Mouse (Mus musculus) ES-E14 (cell line): Measurements from ENCODE around the gene 2700097O09Rik. TPM values are rescaled to one million over a fixed set of nuclear protein-coding genes. Genes with fewer than 3 reads are reported as not detected.

Experiments used
- DNase-seq: peaks from one replicate; pipeline ENCODE4 v3.0.0-alpha.2; 2013; ENCODE audit warnings: low read depth, low spot score
- H3K27ac ChIP-seq: 2 replicates; pipeline ENCODE4 v1.5.1; 2012; ENCODE audit warnings: low read depth, mild to moderate bottlenecking, low read length, moderate library complexity, mixed read lengths; ENCODE audit not compliant: poor library complexity, insufficient read depth, severe bottlenecking
- H3K36me3 ChIP-seq: 2 replicates; pipeline ENCODE4 v1.6.1; 2012; ENCODE audit warnings: mild to moderate bottlenecking, low read length, moderate library complexity, mixed read lengths; ENCODE audit not compliant: control insufficient read depth, poor library complexity, insufficient read depth, severe bottlenecking
- H3K4me1 ChIP-seq, 2 experiments: fragments of 150-350 bp in 1 of 2; sonication (generic) in 1 of 2; 2 replicates each; pipeline ENCODE4 v1.6.1; 2012; ENCODE audit warnings: low read length in 2 of 2, mild to moderate bottlenecking in 1 of 2, mixed read lengths in 1 of 2; ENCODE audit not compliant: control insufficient read depth in 2 of 2, insufficient read depth in 2 of 2, poor library complexity in 1 of 2
- H3K4me3 ChIP-seq, 2 experiments: fragments of 150-350 bp in 1 of 2; sonication (generic) in 1 of 2; 2 replicates each; pipeline ENCODE4 v1.5.1; 2012; ENCODE audit warnings: low read length in 2 of 2, low read depth in 1 of 2, mild to moderate bottlenecking in 1 of 2, mixed read lengths in 1 of 2; ENCODE audit not compliant: insufficient read depth in 1 of 2, poor library complexity in 1 of 2, severe bottlenecking in 1 of 2
- H3K9ac ChIP-seq: 2 replicates; pipeline ENCODE4 v1.6.1; 2012; ENCODE audit warnings: low read depth, mild to moderate bottlenecking, low read length, mixed read lengths; ENCODE audit not compliant: poor library complexity, insufficient read depth, severe bottlenecking
- H3K9me3 ChIP-seq: fragments of 150-350 bp; sonication (generic); 2 replicates; pipeline ENCODE4 v1.6.1; 2012; ENCODE audit warnings: low read depth, mild to moderate bottlenecking, low read length; ENCODE audit not compliant: control insufficient read depth, insufficient read depth
- CHD2 ChIP-seq: IDR thresholded peaks from 2 replicates; pipeline ENCODE4 v1.6.1; 2014; ENCODE audit warnings: mild to moderate bottlenecking, low read depth, low read length, inconsistent platforms
- HCFC1 ChIP-seq: IDR thresholded peaks from 2 replicates; pipeline ENCODE4 v1.6.1; 2012; ENCODE audit warnings: low read length, inconsistent platforms, borderline replicate concordance; ENCODE audit not compliant: insufficient read depth
- MAFK ChIP-seq: IDR thresholded peaks from 2 replicates; pipeline ENCODE4 v1.6.1; 2014; ENCODE audit warnings: mild to moderate bottlenecking, low read depth, low read length, inconsistent platforms; ENCODE audit not compliant: insufficient read depth
- ZC3H11A ChIP-seq: IDR thresholded peaks from 2 replicates; pipeline ENCODE4 v1.6.1; 2012; ENCODE audit warnings: low read depth, mild to moderate bottlenecking, inconsistent platforms, low read length, borderline replicate concordance
- ZNF384 ChIP-seq: IDR thresholded peaks from 2 replicates; pipeline ENCODE4 v1.6.1; 2012; ENCODE audit warnings: low read depth, low read length, inconsistent platforms
- in situ Hi-C, 2 experiments: fragments of 600-800 bp; cut with MboI; formaldehyde crosslinking; loops; one replicate each; pipeline ENCODE4 v1.15.1; 2025; ENCODE audit warnings: low sequenced_read_pairs in 2 of 2, inconsistent platforms in 1 of 2; ENCODE audit not compliant: unreplicated experiment in 2 of 2
- total RNA-seq: library from RNA; depleted of rRNA; stranded (reverse); fragments of 300-350 nt; gene quantifications from 2 replicates; pipeline ENCODE4 v1.2.3, GENCODE M21; 2012

The 2700097O09Rik gene
- total RNA-seq, 1 experiment, result 33.1 TPM

GRCm38 (mm10) chr12:55054551-55055241 lies 25.2 kb downstream of the 2700097O09Rik start:
- Histone ChIP-seq H3K4me3 (no peak overlapping the region), H3K4me1 (no peaks in the 10 kb centered on the region), H3K9ac (no peak overlapping the region), H3K36me3 (peaks cover 5% of the 10 kb centered on the region), H3K27ac (no peak overlapping the region), H3K9me3 (no peaks in the 10 kb centered on the region)
- in situ Hi-C loops, result no loop called here
- no peak for DNase-seq
- TF ChIP-seq HCFC1, result no peak
- no peak for TF ChIP-seq CHD2
- no peak for TF ChIP-seq ZC3H11A
- TF ChIP-seq MAFK, result no peak
- no peak for TF ChIP-seq ZNF384

- DNase-seq, result no peak
- no peak for TF ChIP-seq ZNF384
- no peak for TF ChIP-seq MAFK
- TF ChIP-seq HCFC1, result no peak
- no peak for TF ChIP-seq ZC3H11A
- TF ChIP-seq CHD2, result no peak
- H3K9me3 ChIP-seq, result no peaks in the 10 kb centered on the region
- H3K4me3 ChIP-seq, result no peak overlapping the region
- H3K4me1 ChIP-seq, result no peaks in the 10 kb centered on the region
- H3K9ac ChIP-seq, result no peak overlapping the region
- no peak overlapping the region for H3K27ac ChIP-seq
- peaks cover 2% of the 10 kb centered on the region; the same call in 1 of the 2 replicates for H3K36me3 ChIP-seq
- in situ Hi-C loops, result no loop called here
Observed at GRCm38 (mm10) chr12:55053267-55053666, 26.6 kb downstream of the 2700097O09Rik start.

GRCm38 (mm10) chr12:55051210-55052173 lies 28.4 kb downstream of the 2700097O09Rik start:
- Histone ChIP-seq H3K4me1 (no peaks in the 10 kb centered on the region), H3K4me3 (no peak overlapping the region), H3K9ac (no peak overlapping the region), H3K36me3 (no peaks in the 10 kb centered on the region; the same call in 1 of the 2 replicates), H3K9me3 (no peaks in the 10 kb centered on the region), H3K27ac (no peak overlapping the region)
- TF ChIP-seq ZNF384, result no peak
- no peak for TF ChIP-seq HCFC1
- TF ChIP-seq ZC3H11A, result no peak
- TF ChIP-seq MAFK, result no peak
- TF ChIP-seq CHD2, result no peak
- in situ Hi-C loops, result no loop called here
- DNase-seq, result no peak

- H3K27ac ChIP-seq, result no peak overlapping the region
- TF ChIP-seq ZNF384 (no peak), CHD2 (no peak), MAFK (no peak), HCFC1 (no peak), ZC3H11A (no peak)
- in situ Hi-C loops, result no loop called here
Observed at GRCm38 (mm10) chr12:55049731-55050353, 30.1 kb downstream of the 2700097O09Rik start.

More at GRCm38 (mm10) chr12:55049731-55050353, 30.1 kb downstream of the 2700097O09Rik start:
- Histone ChIP-seq H3K9me3 (no peaks in the 10 kb centered on the region), H3K4me3 (no peak overlapping the region), H3K4me1 (no peaks in the 10 kb centered on the region), H3K9ac (no peak overlapping the region), H3K36me3 (no peaks in the 10 kb centered on the region; the same call in 1 of the 2 replicates)
- no peak for DNase-seq
